Mouse (Mus musculus) heart, embryonic 14.5 days (tissue): ENCODE results near the gene Lypd1. TPM values are rescaled to one million over a fixed set of nuclear protein-coding genes. Genes with fewer than 3 reads are reported as not detected.

Source experiments
- ATAC-seq: fragments of 200-750 bp; cut with Nextera tagmentation; 2 replicates; pipeline ENCODE4 v1.8.0; 2017; ENCODE audit warnings: low read depth, moderate TSS enrichment; ENCODE audit not compliant: insufficient number of reproducible peaks, insufficient read depth, low FRiP score
- H3K27ac ChIP-seq, 2 experiments: fragments of 200-500 bp in 1 of 2; fragments of 300-500 bp in 1 of 2; sonication (generic) in 1 of 2; replicated peaks in 1 of 2; 2 replicates each; pipeline ENCODE4 v1.5.1; 2012 to 2014; ENCODE audit warnings: low read depth in 2 of 2, low read length in 2 of 2, control low read depth in 1 of 2, mild to moderate bottlenecking in 1 of 2, mixed read lengths in 1 of 2; ENCODE audit not compliant: control insufficient read depth in 1 of 2, insufficient read depth in 1 of 2
- H3K27me3 ChIP-seq: fragments of 300-500 bp; sonication (generic); 2 replicates; pipeline ENCODE4 v1.6.1; 2014; ENCODE audit warnings: mild to moderate bottlenecking, low read length, control low read depth; ENCODE audit not compliant: control insufficient read depth, insufficient read depth
- H3K36me3 ChIP-seq: fragments of 300-500 bp; sonication (generic); 2 replicates; pipeline ENCODE4 v1.6.1; 2014; ENCODE audit warnings: mild to moderate bottlenecking, control low read depth, low read length, mixed read lengths; ENCODE audit not compliant: control insufficient read depth, insufficient read depth
- H3K4me1 ChIP-seq, 2 experiments: fragments of 200-500 bp in 1 of 2; fragments of 300-500 bp in 1 of 2; sonication (generic) in 1 of 2; 2 replicates each; pipeline ENCODE4 v1.6.1; 2012 to 2014; ENCODE audit warnings: low read length in 2 of 2, control low read depth in 1 of 2, mixed read lengths in 1 of 2; ENCODE audit not compliant: control insufficient read depth in 2 of 2, insufficient read depth in 2 of 2
- H3K4me2 ChIP-seq: fragments of 300-500 bp; sonication (generic); 2 replicates; pipeline ENCODE4 v1.6.1; 2014; ENCODE audit warnings: mild to moderate bottlenecking, low read length
- H3K4me3 ChIP-seq, 2 experiments: fragments of 200-500 bp in 1 of 2; fragments of 300-500 bp in 1 of 2; sonication (generic) in 1 of 2; 2 replicates each; pipeline ENCODE4 v1.5.1; 2012 to 2014; ENCODE audit warnings: low read length in 2 of 2, mild to moderate bottlenecking in 2 of 2, control low read depth in 1 of 2, low read depth in 1 of 2, moderate library complexity in 1 of 2; ENCODE audit not compliant: control insufficient read depth in 1 of 2, insufficient read depth in 1 of 2
- H3K9ac ChIP-seq: fragments of 300-500 bp; sonication (generic); 2 replicates; pipeline ENCODE4 v1.6.1; 2014; ENCODE audit warnings: mild to moderate bottlenecking, low read length
- H3K9me3 ChIP-seq: fragments of 300-500 bp; sonication (generic); 2 replicates; pipeline ENCODE4 v1.6.1; 2016; ENCODE audit warnings: low read length, control low read depth; ENCODE audit not compliant: control insufficient read depth
- WGBS: fragments of 180-500 bp; shearing (Covaris S2); extraction: QIAGEN DNeasy Blood & Tissue Kit; methylation state at CpG from one replicate; pipeline ENCODE4 v1.1.7; 2014; 5-methylcytosine and 5-hydroxymethylcytosine counted together
- polyA plus RNA-seq: library from polyadenylated mRNA; unstranded; fragments of >200 nt; fragmentation: Nextera tagmentation; extraction: Ambion mirVana; gene quantifications from 2 replicates; pipeline ENCODE4 v1.2.1, GENCODE M21; 2014

Gene Lypd1
- 0.61 and 0.84 TPM in 2 replicates for polyA plus RNA-seq

- no peak for ATAC-seq
- peak within 1 kb of the TSS; percentile 49 to 50 for H3K4me3 ChIP-seq
- 7% methylated on average over 30 of the region's 30 CpGs for WGBS
- H3K27me3 ChIP-seq: peaks cover 53% of the 10 kb centered on the region
- H3K36me3 ChIP-seq: no peaks in the 10 kb centered on the region
- H3K27ac ChIP-seq: no peak within 1 kb of the TSS
- H3K4me1 ChIP-seq: peaks cover 11 to 15% of the 10 kb centered on the region in 2 experiments; a peak in 3 of 4 replicates
- H3K9me3 ChIP-seq: no peaks in the 10 kb centered on the region
- H3K4me2 ChIP-seq: peak within 1 kb of the TSS; percentile 97
- peak within 1 kb of the TSS; percentile 60; the same call in 1 of the 2 replicates for H3K9ac ChIP-seq
Observed at GRCm38 (mm10) chr1:125912601-125913600, at the start of gene Lypd1. Lypd1 (minus strand) TSS chr1:125913101.

GRCm38 (mm10) chr1:125951026-125951425 is 38.1 kb upstream of the Lypd1 start:
- Histone ChIP-seq H3K27ac (no peak overlapping the region), H3K4me2 (no peak overlapping the region), H3K4me1 (no peaks in the 10 kb centered on the region), H3K9me3 (no peaks in the 10 kb centered on the region), H3K4me3 (no peak overlapping the region), H3K36me3 (no peaks in the 10 kb centered on the region), H3K9ac (no peak overlapping the region), H3K27me3 (no peaks in the 10 kb centered on the region)
- WGBS: 38% methylated on average over 3 of the region's 3 CpGs
- ATAC-seq: no peak

- H3K4me2 ChIP-seq: no peak overlapping the region
- ATAC-seq: no peak
- H3K4me3 ChIP-seq: no peak overlapping the region
- no peaks in the 10 kb centered on the region for H3K36me3 ChIP-seq
- no peak overlapping the region for H3K9ac ChIP-seq
- no peaks in the 10 kb centered on the region for H3K4me1 ChIP-seq
- no peak overlapping the region for H3K27ac ChIP-seq
- H3K9me3 ChIP-seq: no peaks in the 10 kb centered on the region
- WGBS: 76% methylated on average over 6 of the region's 6 CpGs
- no peaks in the 10 kb centered on the region for H3K27me3 ChIP-seq
Observed at GRCm38 (mm10) chr1:125949076-125949475, 36.2 kb upstream of the Lypd1 start.

GRCm38 (mm10) chr1:125945136-125945535 is 32.2 kb upstream of the Lypd1 start:
- ATAC-seq: no peak
- Histone ChIP-seq H3K4me3 (no peak overlapping the region), H3K4me2 (no peak overlapping the region), H3K27ac (no peak overlapping the region), H3K9ac (no peak overlapping the region), H3K36me3 (no peaks in the 10 kb centered on the region), H3K4me1 (no peaks in the 10 kb centered on the region), H3K9me3 (no peaks in the 10 kb centered on the region), H3K27me3 (no peaks in the 10 kb centered on the region)
- WGBS: 74% methylated on average over 9 of the region's 9 CpGs

GRCm38 (mm10) chr1:125943305-125943704 is 30.4 kb upstream of the Lypd1 start:
- Histone ChIP-seq H3K36me3 (no peaks in the 10 kb centered on the region), H3K27ac (no peak overlapping the region), H3K4me3 (no peak overlapping the region), H3K9ac (no peak overlapping the region), H3K4me2 (no peak overlapping the region), H3K27me3 (no peaks in the 10 kb centered on the region), H3K9me3 (no peaks in the 10 kb centered on the region), H3K4me1 (no peaks in the 10 kb centered on the region)
- ATAC-seq: no peak
- 81% methylated on average over 1 of the region's 1 CpGs for WGBS

GRCm38 (mm10) chr1:125925486-125925885 is 12.6 kb upstream of the Lypd1 start:
- no peak overlapping the region for H3K4me2 ChIP-seq
- no peaks in the 10 kb centered on the region for H3K9me3 ChIP-seq
- no peaks in the 10 kb centered on the region for H3K36me3 ChIP-seq
- H3K27me3 ChIP-seq: no peaks in the 10 kb centered on the region
- no peak for ATAC-seq
- WGBS: 93% methylated on average over 10 of the region's 10 CpGs
- H3K9ac ChIP-seq: no peak overlapping the region
- no peak overlapping the region for H3K4me3 ChIP-seq
- no peak overlapping the region for H3K27ac ChIP-seq
- H3K4me1 ChIP-seq: no peaks in the 10 kb centered on the region

GRCm38 (mm10) chr1:125923062-125923461 is 10.2 kb upstream of the Lypd1 start:
- Histone ChIP-seq H3K9ac (no peak overlapping the region), H3K36me3 (no peaks in the 10 kb centered on the region), H3K9me3 (0 out of 2 replicates have a peak, but pooled peaks cover 3% of the 10 kb centered on the region), H3K27me3 (no peaks in the 10 kb centered on the region), H3K4me3 (no peak overlapping the region), H3K4me2 (no peak overlapping the region), H3K4me1 (no peaks in the 10 kb centered on the region), H3K27ac (no peak overlapping the region)
- 67% methylated on average over 2 of the region's 2 CpGs for WGBS
- ATAC-seq: no peak
